Mouse (Mus musculus): ENCODE measurements around the gene Myo15b.

DNA sequence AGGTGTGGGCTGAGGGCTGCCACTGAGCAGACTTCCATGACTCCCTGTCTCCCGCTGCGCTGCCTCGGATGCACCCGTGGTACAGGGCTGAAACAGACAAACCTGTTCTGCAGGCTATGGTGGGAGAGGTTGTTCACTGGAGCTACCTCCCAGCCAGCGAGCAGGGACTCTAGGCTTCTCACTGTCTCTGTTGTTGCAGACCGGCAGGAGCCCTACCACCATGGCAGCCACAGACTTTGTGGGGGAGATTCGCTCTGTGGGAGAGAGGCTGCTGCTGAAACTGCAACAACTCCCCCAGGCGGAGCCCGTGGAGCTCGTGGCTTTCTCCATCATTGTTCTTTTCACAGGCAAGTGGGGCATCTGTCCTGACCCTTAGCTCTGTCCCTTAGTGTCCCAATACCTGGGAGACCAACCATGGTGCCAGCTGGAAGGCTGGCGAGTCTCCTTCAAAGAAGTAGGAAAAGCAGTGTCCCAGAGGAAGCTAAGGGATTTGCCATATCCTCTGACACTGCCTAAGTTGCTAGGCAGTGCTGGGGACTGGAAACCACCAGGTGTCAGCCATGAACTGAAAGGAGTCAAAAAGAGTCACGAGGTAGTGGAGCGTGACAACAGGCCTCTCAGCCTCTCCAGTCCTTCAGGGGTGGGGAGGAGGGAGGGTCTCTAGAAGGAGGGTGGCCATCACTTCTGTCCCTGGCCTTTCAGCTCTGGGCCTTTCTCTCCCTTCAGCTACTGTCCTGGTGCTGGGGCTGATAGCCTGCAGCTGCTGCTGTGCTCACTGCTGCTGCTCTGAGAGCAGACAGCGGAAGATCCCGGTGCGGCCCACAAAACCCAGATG lies 47.0 kb downstream of the Myo15b start:
- TF ChIP-seq CTCF (IDR thresholded peaks at IDR 0.05; ENCODE audit: low read depth, low read length) = no peak
- no peak for TF ChIP-seq TAL1 (conservative IDR thresholded peaks at IDR 0.05; ENCODE audit: low read depth, low read length)
- TF ChIP-seq GATA1 (IDR thresholded peaks at IDR 0.05; ENCODE audit: borderline replicate concordance, low read length) = no peak

Data from G1E (cell line).